Mouse (Mus musculus): Measurements from ENCODE around the gene Susd2.

The Susd2 gene

GRCm38 (mm10) chr10:75654053-75654452 lies 10.2 kb upstream of the Susd2 start:
- no peak for DNase-seq (ENCODE audit: low read depth, low spot score)

- DNase-seq (ENCODE audit: low read depth, low spot score): no peak
These were observed 7.7 kb upstream of the Susd2 start for GRCm38 (mm10) chr10:75651381-75652068.

- DNase-seq (ENCODE audit: low read depth, low spot score): no peak
These were observed 6.6 kb upstream of the Susd2 start for GRCm38 (mm10) chr10:75650306-75650902.

- DNase-seq (ENCODE audit: low read depth, low spot score): no peak
These were observed 5.7 kb upstream of the Susd2 start for GRCm38 (mm10) chr10:75649406-75649995.

- DNase-seq (ENCODE audit: low read depth, low spot score): no peak
These were observed 5.2 kb upstream of the Susd2 start for GRCm38 (mm10) chr10:75649001-75649400.

GRCm38 (mm10) chr10:75648091-75648490 lies 4.3 kb upstream of the Susd2 start:
- DNase-seq (ENCODE audit: low read depth, low spot score): no peak

- DNase-seq (ENCODE audit: low read depth, low spot score): no peak
These were observed 3.6 kb upstream of the Susd2 start for GRCm38 (mm10) chr10:75647362-75647761.

- no peak for DNase-seq (ENCODE audit: low read depth, low spot score)
These were observed 2.6 kb upstream of the Susd2 start for GRCm38 (mm10) chr10:75646406-75646805.

GRCm38 (mm10) chr10:75645616-75646015 lies 1.8 kb upstream of the Susd2 start:
- DNase-seq (ENCODE audit: low read depth, low spot score): no peak

- no peak for DNase-seq (ENCODE audit: low read depth, low spot score)
These were observed 917 bp downstream of the Susd2 start for GRCm38 (mm10) chr10:75642891-75643290.

GRCm38 (mm10) chr10:75642436-75642835 lies 1.4 kb downstream of the Susd2 start:
- DNase-seq (ENCODE audit: low read depth, low spot score): no peak

- DNase-seq (ENCODE audit: low read depth, low spot score): no peak
These were observed 2.0 kb downstream of the Susd2 start for GRCm38 (mm10) chr10:75641721-75642222.

GRCm38 (mm10) chr10:75637711-75638110 lies 6.1 kb downstream of the Susd2 start:
- DNase-seq (ENCODE audit: low read depth, low spot score): no peak

- DNase-seq (ENCODE audit: low read depth, low spot score): no peak
These were observed 7.6 kb downstream of the Susd2 start for GRCm38 (mm10) chr10:75636084-75636786.

GRCm38 (mm10) chr10:75635693-75636055 lies 8.1 kb downstream of the Susd2 start:
- peak; percentile 67 for DNase-seq (ENCODE audit: low read depth, low spot score)

- DNase-seq (ENCODE audit: low read depth, low spot score): no peak
These were observed 8.7 kb downstream of the Susd2 start for GRCm38 (mm10) chr10:75635019-75635692.

- DNase-seq (ENCODE audit: low read depth, low spot score): no peak
These were observed 9.2 kb downstream of the Susd2 start for GRCm38 (mm10) chr10:75634610-75635009.

GRCm38 (mm10) chr10:75633576-75634139 lies 10.2 kb downstream of the Susd2 start:
- no peak for DNase-seq (ENCODE audit: low read depth, low spot score)

GRCm38 (mm10) chr10:75633048-75633447 lies 10.8 kb downstream of the Susd2 start:
- DNase-seq (ENCODE audit: low read depth, low spot score): no peak

- DNase-seq (ENCODE audit: low read depth, low spot score): no peak
These were observed 11.2 kb downstream of the Susd2 start for GRCm38 (mm10) chr10:75632633-75633032.

GRCm38 (mm10) chr10:75627490-75627889 lies 16.3 kb downstream of the Susd2 start:
- no peak for DNase-seq (ENCODE audit: low read depth, low spot score)
